Mouse (Mus musculus) kidney, postnatal 10 days (tissue): ENCODE data around the gene Ahrr.

ENCODE experiments used
- DNase-seq: peaks from one replicate; pipeline ENCODE4 v3.0.0; 2021; ENCODE audit warnings: mixed read lengths

The Ahrr gene

GRCm38 (mm10) chr13:74292167-74292566 lies at the start of gene Ahrr:
Gene Ahrr, minus strand, starts transcription at chr13:74292331.
- peak; percentile 67 for DNase-seq

GRCm38 (mm10) chr13:74341036-74341435 lies 48.9 kb upstream of the Ahrr start:
- DNase-seq: peak; percentile 61

- DNase-seq: no peak
These were observed 37.2 kb upstream of the Ahrr start for GRCm38 (mm10) chr13:74329321-74329720.

- DNase-seq: peak; percentile 95
These were observed 25.2 kb upstream of the Ahrr start, which contains the start of gene Pdcd6 for GRCm38 (mm10) chr13:74317170-74317849. Gene Pdcd6, minus strand, starts transcription at chr13:74317580.

GRCm38 (mm10) chr13:74316789-74317169 lies 24.6 kb upstream of the Ahrr start:
- no peak for DNase-seq

GRCm38 (mm10) chr13:74316386-74316785 lies 24.3 kb upstream of the Ahrr start:
- no peak for DNase-seq

- no peak for DNase-seq
These were observed 22.5 kb upstream of the Ahrr start for GRCm38 (mm10) chr13:74314616-74315015.

GRCm38 (mm10) chr13:74305780-74306179 lies 13.6 kb upstream of the Ahrr start:
- no peak for DNase-seq

GRCm38 (mm10) chr13:74305380-74305779 lies 13.2 kb upstream of the Ahrr start:
- DNase-seq: no peak

- peak; percentile 12 for DNase-seq
These were observed 10.2 kb upstream of the Ahrr start for GRCm38 (mm10) chr13:74302050-74303037.

GRCm38 (mm10) chr13:74301607-74301984 lies 9.5 kb upstream of the Ahrr start:
- DNase-seq: no peak

- peak; percentile 80 for DNase-seq
These were observed 8.9 kb upstream of the Ahrr start for GRCm38 (mm10) chr13:74300925-74301606.

GRCm38 (mm10) chr13:74296376-74296775 lies 4.2 kb upstream of the Ahrr start:
- DNase-seq: no peak

GRCm38 (mm10) chr13:74289646-74290045 lies 2.5 kb downstream of the Ahrr start:
- no peak for DNase-seq

- no peak for DNase-seq
These were observed 9.8 kb downstream of the Ahrr start for GRCm38 (mm10) chr13:74282299-74282698.

GRCm38 (mm10) chr13:74275726-74276125 lies 16.4 kb downstream of the Ahrr start:
- no peak for DNase-seq

GRCm38 (mm10) chr13:74260231-74260992 lies 31.7 kb downstream of the Ahrr start:
- DNase-seq: peak; percentile 63

GRCm38 (mm10) chr13:74259460-74260230 lies 32.5 kb downstream of the Ahrr start:
- peak; percentile 75 for DNase-seq

- DNase-seq: peak; percentile 18
These were observed 45.6 kb downstream of the Ahrr start for GRCm38 (mm10) chr13:74246494-74246893.

GRCm38 (mm10) chr13:74245899-74246231 lies 46.3 kb downstream of the Ahrr start:
- no peak for DNase-seq

GRCm38 (mm10) chr13:74245214-74245898 lies 46.8 kb downstream of the Ahrr start:
- peak; percentile 76 for DNase-seq
